In genomic region chr7:26168765-26169536, GRCm38 (mm10) we compare ENCODE assay signal across 16 mouse cellular contexts. TPM values are rescaled to one million over a fixed set of nuclear protein-coding genes. Genes with fewer than 3 reads are reported as not detected.
"Had no signal": no experiment of that assay in that cellular context is flagged by ENCODE, and none has a peak within 500 bp of the region (broad histone marks: within the 10 kb centered on the region; RNA-seq: fewer than 3 reads in every experiment).

No protein-coding gene starts in this region.

RNA-seq across cellular contexts. Expression of gene Cyp2b9, which starts 4.3 kb away (rescaled TPM):
- total RNA-seq: midbrain, postnatal 0 days; monocyte, adult 5-6 weeks had no signal
- polyA plus RNA-seq: liver, embryonic 12.5 days; lung, adult 2 months; lung, embryonic 15.5 days; lung, postnatal 0 days; macrophage; midbrain, embryonic 11.5 days; midbrain, embryonic 13.5 days; midbrain, embryonic 15.5 days; midbrain, postnatal 0 days; neural tube, embryonic 12.5 days; neural tube, embryonic 14.5 days; small intestine, adult 2 months; stomach, embryonic 14.5 days; stomach, embryonic 16.5 days; thymus, postnatal 0 days had no signal
